ENCODE assay signal across 9 mouse cellular contexts in the genomic region with DNA sequence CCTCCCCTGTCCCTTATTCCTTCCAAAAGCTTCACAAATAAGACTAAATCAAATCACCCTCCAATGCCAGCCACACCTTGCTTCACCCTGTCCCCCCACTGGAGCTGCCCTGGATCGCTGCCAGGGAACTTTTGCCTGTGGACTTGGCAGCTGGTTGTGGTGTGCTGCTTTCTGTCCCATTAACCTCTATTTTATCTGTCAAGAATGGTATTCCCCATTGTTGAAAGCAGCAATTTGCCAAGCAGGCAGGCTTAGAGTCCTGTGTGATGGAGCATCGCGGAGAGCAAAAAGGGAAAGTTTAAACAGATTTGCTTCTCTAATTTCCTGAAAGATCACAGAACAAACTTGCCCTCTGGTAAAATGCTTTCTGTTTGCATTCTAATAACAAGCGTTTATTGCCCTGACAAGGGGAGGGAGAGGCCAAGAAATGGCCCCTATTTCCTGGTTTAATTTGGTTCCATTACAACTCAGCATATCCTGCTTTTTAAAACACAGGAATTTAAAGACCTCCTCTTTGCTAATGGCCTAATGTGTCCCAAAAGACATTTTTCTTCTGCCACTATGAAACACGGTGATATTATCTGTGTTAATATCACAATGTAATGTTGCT.
DNase-seq lines count a peak whose midpoint lies in the region; ATAC-seq and TF ChIP-seq lines count a peak whose summit lies in the region.
"Had no signal": no experiment of that assay in that cellular context is flagged by ENCODE, and none has a peak within 500 bp of the region (broad histone marks: within the 10 kb centered on the region; RNA-seq: fewer than 3 reads in every experiment).

No protein-coding gene starts in this region.

- no peaks in the 10 kb centered on the region for H3K9me3 ChIP-seq in limb, embryonic 14.5 days (ENCODE audit: control insufficient read depth, low read length)
- H3K9me3 ChIP-seq: megakaryocyte, embryonic 14.5 days had no signal

- no peaks in the 10 kb centered on the region for H3K27me3 ChIP-seq in limb, embryonic 14.5 days (ENCODE audit: control insufficient read depth, insufficient read depth, low read length)
- H3K27me3 ChIP-seq: megakaryocyte, embryonic 14.5 days had no signal

- DNase-seq in lung, postnatal 10 days, result peak; percentile 47
- no peak for DNase-seq in lung, adult 2 months
- peak; percentile 61 for DNase-seq in brain, embryonic 14.5 days (ENCODE audit: low read depth)
- peak; percentile 91 for DNase-seq in heart, postnatal 4 days
- peak; percentile 28 for DNase-seq in limb, embryonic 14.5 days (ENCODE audit: low spot score)
- DNase-seq in B cell, adult 2 months, result no peak
- DNase-seq in spleen, postnatal 4 days (ENCODE audit: low spot score in 2 of 2), result no peak

- no peak for TF ChIP-seq CTCF in lung, adult 2 months (IDR thresholded peaks at IDR 0.05; ENCODE audit: insufficient read depth, low read length)
- TF ChIP-seq CTCF in brain, embryonic 14.5 days (IDR thresholded peaks at IDR 0.05; ENCODE audit: borderline replicate concordance, extremely low read depth, insufficient read depth, insufficient read length), result no peak

- H3K4me3 ChIP-seq in lung, adult 2 months (replicated peaks; ENCODE audit: extremely low read depth, low read depth, low read length), result no peak overlapping the region
- no peak overlapping the region for H3K4me3 ChIP-seq in limb, embryonic 14.5 days (replicated peaks; ENCODE audit: low read length)
- H3K4me3 ChIP-seq: megakaryocyte, embryonic 14.5 days had no signal

- no peak overlapping the region for H3K4me2 ChIP-seq in limb, embryonic 14.5 days (replicated peaks; ENCODE audit: low read depth, low read length, severe bottlenecking)

- 15% methylated on average over 5 of the region's 5 CpGs for WGBS in lung, adult 2 months
- WGBS in limb, embryonic 14.5 days, result 9% methylated on average over 5 of the region's 5 CpGs

- no peak overlapping the region for H3K9ac ChIP-seq in limb, embryonic 14.5 days (ENCODE audit: low read depth, low read length, severe bottlenecking)

- peaks cover 7% of the 10 kb centered on the region for H3K4me1 ChIP-seq in lung, adult 2 months (ENCODE audit: control insufficient read depth, insufficient read depth, low read length)
- H3K4me1 ChIP-seq in limb, embryonic 14.5 days (ENCODE audit: control insufficient read depth, insufficient read depth, low read length), result peaks cover 17% of the 10 kb centered on the region
- H3K4me1 ChIP-seq: megakaryocyte, embryonic 14.5 days had no signal

- no peak overlapping the region for H3K27ac ChIP-seq in limb, embryonic 14.5 days (replicated peaks; ENCODE audit: low read depth, low read length)

- no peaks in the 10 kb centered on the region for H3K36me3 ChIP-seq in limb, embryonic 14.5 days (ENCODE audit: control insufficient read depth, insufficient read depth, low read length)

- ATAC-seq in limb, embryonic 14.5 days (ENCODE audit: low FRiP score, low read depth), result no peak
- ATAC-seq in cerebellum, adult (ENCODE audit: insufficient number of reproducible peaks, low FRiP score, low TSS enrichment), result no peak

- no peak for TF ChIP-seq POLR2A in lung, adult 2 months (IDR thresholded peaks at IDR 0.05; ENCODE audit: borderline replicate concordance, extremely low read depth, low read depth, low read length)
- TF ChIP-seq POLR2A in brain, embryonic 14.5 days (IDR thresholded peaks at IDR 0.05; ENCODE audit: borderline replicate concordance, extremely low read depth, insufficient read depth, insufficient read length, poor library complexity, severe bottlenecking), result no peak
- TF ChIP-seq POLR2A in limb, embryonic 14.5 days (IDR thresholded peaks at IDR 0.05; ENCODE audit: borderline replicate concordance, extremely low read depth, insufficient read depth, insufficient read length), result no peak

Comparison
In these comparisons a context has a peak if more than half of its experiments do, and no peak if none do; other contexts are left out.
1. DNase-seq: peak in lung, postnatal 10 days (single experiment), brain, embryonic 14.5 days (single experiment), heart, postnatal 4 days (single experiment) and limb, embryonic 14.5 days (single experiment); none in lung, adult 2 months (single experiment), B cell, adult 2 months (0 of 2) and spleen, postnatal 4 days (0 of 2).